Mouse (Mus musculus) kidney, embryonic 14.5 days (tissue): ENCODE results near the gene Cd83. TPM values are rescaled to one million over a fixed set of nuclear protein-coding genes. Genes with fewer than 3 reads are reported as not detected.

Experiments used
- ATAC-seq: fragments of 200-750 bp; cut with Nextera tagmentation; 2 replicates; pipeline ENCODE4 v1.8.0; 2017; ENCODE audit warnings: moderate number of reproducible peaks, mild to moderate bottlenecking, moderate TSS enrichment, moderate library complexity; ENCODE audit not compliant: low FRiP score, low TSS enrichment
- H3K27ac ChIP-seq: fragments of 300-500 bp; sonication (generic); 2 replicates; pipeline ENCODE4 v1.5.1; 2014; ENCODE audit warnings: low read depth, mild to moderate bottlenecking, low read length, moderate library complexity, mixed read lengths
- H3K27me3 ChIP-seq: fragments of 300-500 bp; sonication (generic); 2 replicates; pipeline ENCODE4 v1.6.1; 2014; ENCODE audit warnings: mild to moderate bottlenecking, low read length; ENCODE audit not compliant: control insufficient read depth, insufficient read depth
- H3K36me3 ChIP-seq: fragments of 300-500 bp; sonication (generic); 2 replicates; pipeline ENCODE4 v1.6.1; 2014; ENCODE audit warnings: low read length, mixed read lengths; ENCODE audit not compliant: control insufficient read depth, insufficient read depth
- H3K4me1 ChIP-seq: fragments of 300-500 bp; sonication (generic); 2 replicates; pipeline ENCODE4 v1.6.1; 2014; ENCODE audit warnings: low read length, mixed read lengths; ENCODE audit not compliant: control insufficient read depth, insufficient read depth
- H3K4me2 ChIP-seq: fragments of 300-500 bp; sonication (generic); replicated peaks from 2 replicates; pipeline ENCODE4 v1.6.1; 2014; ENCODE audit warnings: low read depth, mild to moderate bottlenecking, low read length
- H3K4me3 ChIP-seq: fragments of 300-500 bp; sonication (generic); 2 replicates; pipeline ENCODE4 v1.5.1; 2014; ENCODE audit warnings: mild to moderate bottlenecking, low read length
- H3K9ac ChIP-seq: fragments of 300-500 bp; sonication (generic); 2 replicates; pipeline ENCODE4 v1.6.1; 2014; ENCODE audit warnings: low read depth, mild to moderate bottlenecking, low read length, moderate library complexity
- H3K9me3 ChIP-seq: fragments of 300-500 bp; sonication (generic); 2 replicates; pipeline ENCODE4 v1.6.1; 2016; ENCODE audit warnings: low read length; ENCODE audit not compliant: control insufficient read depth
- WGBS: fragments of 180-500 bp; shearing (Covaris S2); extraction: QIAGEN DNeasy Blood & Tissue Kit; methylation state at CpG from one replicate; pipeline ENCODE4 v1.1.7; 2014; 5-methylcytosine and 5-hydroxymethylcytosine counted together
- polyA plus RNA-seq: library from polyadenylated mRNA; unstranded; fragments of >200 nt; fragmentation: Nextera tagmentation; extraction: Ambion mirVana; gene quantifications from 2 replicates; pipeline ENCODE4 v1.2.1, GENCODE M21; 2014

Gene Cd83
- polyA plus RNA-seq, 1 experiment from 2014 or later = 34.6 TPM

GRCm38 (mm10) chr13:43832731-43833130 lies 48.2 kb downstream of the Cd83 start:
- Histone ChIP-seq H3K27me3 (no peaks in the 10 kb centered on the region), H3K4me2 (no peak overlapping the region), H3K27ac (no peak overlapping the region), H3K9ac (no peak overlapping the region), H3K4me1 (0 out of 2 replicates have a peak, but pooled peaks cover 4% of the 10 kb centered on the region), H3K36me3 (no peaks in the 10 kb centered on the region), H3K4me3 (no peak overlapping the region), H3K9me3 (no peaks in the 10 kb centered on the region)
- no peak for ATAC-seq
- 13% methylated on average over 7 of the region's 7 CpGs for WGBS

GRCm38 (mm10) chr13:43836376-43836775 lies 51.8 kb downstream of the Cd83 start:
- Histone ChIP-seq H3K36me3 (no peaks in the 10 kb centered on the region), H3K9me3 (no peaks in the 10 kb centered on the region), H3K9ac (no peak overlapping the region), H3K4me3 (no peak overlapping the region), H3K4me1 (0 out of 2 replicates have a peak, but pooled peaks cover 4% of the 10 kb centered on the region), H3K4me2 (no peak overlapping the region), H3K27ac (no peak overlapping the region), H3K27me3 (no peaks in the 10 kb centered on the region)
- no peak for ATAC-seq
- WGBS = 29% methylated on average over 8 of the region's 8 CpGs

GRCm38 (mm10) chr13:43837812-43838211 lies 53.2 kb downstream of the Cd83 start:
- Histone ChIP-seq H3K4me1 (0 out of 2 replicates have a peak, but pooled peaks cover 4% of the 10 kb centered on the region), H3K9me3 (no peaks in the 10 kb centered on the region), H3K9ac (no peak overlapping the region), H3K36me3 (no peaks in the 10 kb centered on the region), H3K27me3 (no peaks in the 10 kb centered on the region), H3K27ac (no peak overlapping the region), H3K4me2 (no peak overlapping the region), H3K4me3 (no peak overlapping the region)
- no peak for ATAC-seq
- 50% methylated on average over 4 of the region's 4 CpGs for WGBS

GRCm38 (mm10) chr13:43845151-43845550 lies 60.6 kb downstream of the Cd83 start:
- H3K4me2 ChIP-seq = no peak overlapping the region
- H3K27ac ChIP-seq = no peak overlapping the region
- no peaks in the 10 kb centered on the region for H3K9me3 ChIP-seq
- H3K27me3 ChIP-seq = no peaks in the 10 kb centered on the region
- no peak for ATAC-seq
- H3K9ac ChIP-seq = no peak overlapping the region
- H3K4me1 ChIP-seq = no peaks in the 10 kb centered on the region
- 78% methylated on average over 5 of the region's 5 CpGs for WGBS
- no peak overlapping the region for H3K4me3 ChIP-seq
- no peaks in the 10 kb centered on the region for H3K36me3 ChIP-seq

GRCm38 (mm10) chr13:43847186-43847585 lies 62.6 kb downstream of the Cd83 start:
- Histone ChIP-seq H3K36me3 (no peaks in the 10 kb centered on the region), H3K27me3 (no peaks in the 10 kb centered on the region), H3K27ac (no peak overlapping the region), H3K4me2 (no peak overlapping the region), H3K9me3 (no peaks in the 10 kb centered on the region), H3K9ac (no peak overlapping the region), H3K4me3 (no peak overlapping the region), H3K4me1 (no peaks in the 10 kb centered on the region)
- no peak for ATAC-seq
- WGBS = 79% methylated on average over 7 of the region's 7 CpGs

DNA sequence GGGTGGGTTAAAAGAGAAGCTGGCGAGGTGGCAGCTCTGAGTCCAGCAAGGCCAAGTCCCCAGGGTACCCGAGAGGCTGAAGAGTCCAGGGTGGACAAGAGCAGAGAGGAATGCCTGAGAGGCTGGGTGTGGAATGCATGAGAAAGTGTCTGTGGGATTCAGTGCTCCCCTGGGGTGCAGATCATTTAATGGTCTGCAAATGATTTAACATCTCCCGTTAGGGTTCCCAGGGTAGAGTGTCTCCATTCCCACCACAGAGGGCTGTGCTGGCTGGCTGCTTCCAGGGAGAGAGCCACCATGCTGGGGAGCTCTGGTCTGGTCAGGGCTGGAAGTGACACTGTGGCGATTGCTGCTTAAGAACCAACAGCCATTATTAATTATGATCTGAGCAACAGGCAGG lies 65.2 kb downstream of the Cd83 start:
- H3K27ac ChIP-seq = no peak overlapping the region
- H3K4me3 ChIP-seq = no peak overlapping the region
- H3K4me2 ChIP-seq = no peak overlapping the region
- no peaks in the 10 kb centered on the region for H3K9me3 ChIP-seq
- no peaks in the 10 kb centered on the region for H3K27me3 ChIP-seq
- ATAC-seq = no peak
- H3K4me1 ChIP-seq = no peaks in the 10 kb centered on the region
- 31% methylated on average over 4 of the region's 4 CpGs for WGBS
- H3K9ac ChIP-seq = no peak overlapping the region
- no peaks in the 10 kb centered on the region for H3K36me3 ChIP-seq

- no peak for ATAC-seq
- H3K36me3 ChIP-seq = no peaks in the 10 kb centered on the region
- no peaks in the 10 kb centered on the region for H3K9me3 ChIP-seq
- WGBS = 77% methylated on average over 4 of the region's 4 CpGs
- H3K4me3 ChIP-seq = no peak overlapping the region
- H3K27ac ChIP-seq = no peak overlapping the region
- H3K9ac ChIP-seq = no peak overlapping the region
- H3K27me3 ChIP-seq = no peaks in the 10 kb centered on the region
- H3K4me1 ChIP-seq = no peaks in the 10 kb centered on the region
- no peak overlapping the region for H3K4me2 ChIP-seq
Observed at GRCm38 (mm10) chr13:43851108-43851507, 66.5 kb downstream of the Cd83 start.

Other genes with a start within 250 kb of the Cd83 start
- 12.8 and 21.5 TPM in 2 replicates for gene Mcur1, start 224.6 kb upstream of the Cd83 start, polyA plus RNA-seq
- 1.5 and 1.9 TPM in 2 replicates for gene Rnf182, start 169.1 kb upstream of the Cd83 start, polyA plus RNA-seq